Mouse (Mus musculus) heart, adult 11 months (tissue): Measurements from ENCODE around the gene Pet117.
"Not testable (repeated sequence)": the region's sequence is repeated elsewhere in the genome, so short reads cannot be mapped to it uniquely, and the experiment has no call there.

Experiments
- DNase-seq: peaks from one replicate; pipeline ENCODE4 v3.0.0; 2022

Gene Pet117

DNA sequence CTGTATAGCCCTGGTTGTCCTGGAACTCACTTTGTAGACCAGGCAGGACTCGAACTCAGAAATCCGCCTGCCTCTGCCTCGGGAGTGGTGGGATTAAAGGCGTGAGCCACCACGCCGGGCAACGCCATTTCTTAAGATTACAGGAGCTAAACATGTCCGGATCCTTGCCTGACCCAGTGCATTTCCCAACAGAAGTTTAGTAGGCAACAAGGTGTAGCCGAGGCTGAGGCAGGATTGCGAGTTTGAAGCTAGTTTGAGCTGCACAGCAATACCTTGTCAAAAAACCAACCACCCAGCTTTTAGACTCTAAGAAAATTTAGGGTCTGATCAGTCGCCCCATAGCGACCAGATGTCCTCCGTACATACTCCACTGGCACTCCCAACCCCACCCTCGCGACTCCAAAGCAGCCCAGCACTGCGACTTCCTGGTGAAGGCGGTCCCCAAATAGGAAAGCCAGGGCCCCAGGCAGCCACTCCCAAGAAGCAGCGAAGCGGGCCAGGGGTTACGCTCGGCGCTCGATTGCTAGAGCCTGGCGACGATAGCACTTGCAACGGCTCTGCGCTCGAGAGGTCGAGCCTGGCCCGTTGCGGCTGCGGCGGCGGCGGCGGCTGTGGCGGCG, at the start of gene Pet117, which contains the start of gene Kat14:
TSS of gene Pet117 (plus strand) at position 597 of the 620 bp plus-strand sequence.
TSS of gene Kat14 (plus strand) at position 584 of the 620 bp plus-strand sequence.
- DNase-seq = peak; percentile 100

GRCm38 (mm10) chr2:144324218-144324617, 44.6 kb upstream of the Pet117 start:
- no peak for DNase-seq

GRCm38 (mm10) chr2:144329451-144329850, 39.3 kb upstream of the Pet117 start:
- DNase-seq = no peak

DNA sequence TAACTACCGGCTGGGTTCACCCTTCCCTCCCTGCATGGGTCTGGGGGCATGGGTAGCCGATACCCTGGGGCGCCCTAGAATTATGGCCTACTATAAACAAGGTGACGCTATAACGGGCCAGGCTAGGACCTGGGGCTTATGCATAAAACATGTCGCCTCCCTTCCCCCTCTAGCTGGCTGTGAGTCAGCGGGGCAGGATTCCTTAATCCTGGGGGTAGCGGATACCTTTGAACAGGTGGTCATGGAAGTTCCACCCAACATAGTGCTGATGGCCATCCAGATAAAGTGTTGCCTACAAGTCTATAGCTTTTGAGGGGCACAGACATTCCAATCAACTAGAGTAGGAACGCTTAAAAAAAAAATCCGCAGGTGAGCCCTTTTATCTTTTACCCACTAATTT, 38.9 kb upstream of the Pet117 start:
- DNase-seq = no peak

DNA sequence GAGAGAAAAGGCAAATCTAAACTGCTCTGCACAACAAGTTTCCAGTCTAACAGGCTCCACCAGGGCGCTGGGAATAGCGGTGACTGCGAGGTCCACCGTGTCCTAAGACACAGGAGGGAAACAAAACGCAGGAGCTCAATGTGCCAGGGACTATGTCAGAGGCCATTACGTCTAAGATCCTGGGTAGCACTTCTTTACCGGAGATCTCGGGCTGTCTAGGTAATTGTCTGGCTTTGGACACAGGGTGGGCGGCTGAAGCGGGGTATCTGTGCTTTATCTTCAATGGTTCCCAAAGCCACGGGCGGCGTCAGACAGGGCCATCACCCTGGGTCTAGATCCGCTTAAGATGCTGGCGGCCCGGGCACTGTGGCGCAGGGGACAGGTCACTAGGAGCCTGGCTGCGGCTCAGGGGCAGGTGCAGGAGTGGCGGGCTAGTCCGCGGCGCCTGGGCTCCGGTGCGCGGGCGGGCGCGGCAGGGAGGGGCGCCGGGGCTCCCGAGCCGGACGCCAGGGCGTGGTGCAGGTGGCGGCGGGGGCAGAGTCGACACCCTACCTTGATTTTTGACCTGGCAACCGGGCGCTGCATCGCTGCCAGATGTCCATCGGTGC, 38.3 kb upstream of the Pet117 start:
- DNase-seq = no peak

GRCm38 (mm10) chr2:144330960-144331371, 37.8 kb upstream of the Pet117 start:
- DNase-seq = no peak

DNA sequence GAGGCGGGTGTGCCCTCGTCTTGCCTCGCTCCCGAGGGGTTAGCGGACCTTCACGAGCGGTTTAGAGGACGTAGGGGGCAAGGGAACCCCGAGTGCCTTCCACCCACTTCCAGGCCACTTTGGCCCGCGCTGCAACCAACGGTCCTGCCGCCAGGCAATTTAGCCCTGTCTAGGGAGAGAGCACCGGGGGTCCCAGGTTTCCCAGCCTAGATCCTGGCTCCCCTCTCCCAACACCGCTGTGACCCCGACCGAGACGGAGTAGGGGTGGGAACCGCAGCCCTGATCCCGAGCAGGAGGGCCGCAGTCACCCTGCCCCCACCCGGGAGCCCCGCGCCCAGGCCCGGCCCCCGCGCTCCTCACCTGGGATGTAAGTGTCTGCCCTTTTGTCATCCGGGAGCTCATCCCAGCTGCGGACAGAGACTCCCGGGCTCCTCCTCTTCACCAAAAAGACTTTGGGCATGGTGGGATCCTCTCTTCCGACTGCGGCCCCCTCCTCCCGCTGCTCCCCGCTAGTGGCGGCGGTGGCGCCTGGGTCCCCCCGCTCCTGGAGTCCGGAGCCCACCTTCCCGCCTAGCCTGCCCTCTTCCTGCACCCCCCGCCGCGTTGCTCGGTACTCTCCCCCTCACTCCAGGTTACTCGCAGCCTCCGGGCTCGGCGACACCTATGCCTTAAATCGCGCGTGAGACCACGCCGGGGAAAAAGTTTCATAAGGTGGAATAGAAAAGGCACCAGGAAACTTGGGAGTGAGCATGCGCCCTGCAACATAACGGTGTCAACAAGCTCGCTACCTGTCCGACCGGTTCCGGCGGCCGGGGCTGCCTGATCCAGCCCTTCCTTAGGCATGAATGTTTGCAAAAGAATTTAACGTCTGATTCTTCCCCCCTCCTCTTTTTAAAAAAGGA, 37.1 kb upstream of the Pet117 start, which contains the start of gene Ovol2:
TSS of gene Ovol2 (minus strand) at position 746 of the 902 bp plus-strand sequence.
- no peak for DNase-seq

- DNase-seq = no peak
Observed at GRCm38 (mm10) chr2:144332486-144332885, 36.3 kb upstream of the Pet117 start.

DNA sequence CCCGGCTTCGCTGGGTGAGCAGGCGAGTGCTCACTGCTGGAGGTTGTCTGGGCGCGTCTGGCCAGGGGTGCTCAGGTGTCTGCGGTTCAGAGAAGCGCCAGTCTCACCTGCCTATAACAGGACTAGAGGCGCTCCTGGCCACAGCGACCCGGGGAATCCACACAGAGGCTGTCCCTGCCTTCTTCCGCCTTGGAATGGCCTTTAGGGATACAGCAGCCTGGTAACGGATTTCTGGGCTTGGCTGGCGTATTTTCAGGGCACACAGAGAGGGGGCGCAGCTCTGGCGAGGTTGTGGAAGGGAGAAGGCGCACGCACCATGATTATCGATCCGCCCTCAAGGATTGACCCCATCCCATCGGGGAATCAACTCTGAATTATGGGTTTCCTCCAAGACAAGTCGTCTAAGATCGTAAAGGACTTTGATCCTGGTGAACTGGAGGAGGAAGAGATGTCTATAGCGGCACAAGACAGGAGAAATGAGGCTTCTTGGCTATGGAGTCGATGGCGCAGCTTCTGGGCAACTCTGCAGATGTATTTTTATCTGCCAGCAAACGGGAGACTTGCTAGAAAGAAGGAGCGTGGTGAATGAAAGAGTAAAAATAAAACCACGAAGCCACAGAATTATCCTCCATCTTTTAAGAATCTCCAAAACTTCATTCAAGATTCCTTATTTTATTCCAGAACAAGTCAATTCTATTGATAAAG, 35.5 kb upstream of the Pet117 start:
- DNase-seq = no peak

- DNase-seq = no peak
Observed at GRCm38 (mm10) chr2:144337230-144337629, 31.6 kb upstream of the Pet117 start.

- DNase-seq = peak; percentile 90
Observed at GRCm38 (mm10) chr2:144337701-144338100, 31.1 kb upstream of the Pet117 start.

DNA sequence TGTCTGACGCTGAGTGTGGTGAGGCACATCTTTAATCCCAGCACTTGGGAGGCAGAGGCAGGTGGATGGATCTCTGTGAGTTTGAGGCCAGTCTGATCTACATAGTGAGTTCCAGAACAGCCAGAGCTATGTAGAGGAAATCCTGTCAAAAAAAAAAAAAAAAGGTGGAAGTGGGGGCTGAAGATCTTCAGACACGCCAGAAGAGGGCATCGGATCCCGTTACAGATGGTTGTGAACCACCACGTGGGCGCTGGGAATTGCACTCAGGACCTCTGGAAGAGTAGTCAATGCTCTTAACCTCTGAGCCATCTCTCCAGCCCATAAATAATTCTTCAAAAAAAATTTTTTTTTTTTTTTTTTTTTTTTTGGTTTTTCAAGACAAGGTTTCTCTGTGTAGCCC, 30.6 kb upstream of the Pet117 start:
- DNase-seq = not testable (repeated sequence)

- DNase-seq = no peak
Observed at GRCm38 (mm10) chr2:144343158-144343557, 25.6 kb upstream of the Pet117 start.

- no peak for DNase-seq
Observed at GRCm38 (mm10) chr2:144348525-144348924, 20.3 kb upstream of the Pet117 start.

DNA sequence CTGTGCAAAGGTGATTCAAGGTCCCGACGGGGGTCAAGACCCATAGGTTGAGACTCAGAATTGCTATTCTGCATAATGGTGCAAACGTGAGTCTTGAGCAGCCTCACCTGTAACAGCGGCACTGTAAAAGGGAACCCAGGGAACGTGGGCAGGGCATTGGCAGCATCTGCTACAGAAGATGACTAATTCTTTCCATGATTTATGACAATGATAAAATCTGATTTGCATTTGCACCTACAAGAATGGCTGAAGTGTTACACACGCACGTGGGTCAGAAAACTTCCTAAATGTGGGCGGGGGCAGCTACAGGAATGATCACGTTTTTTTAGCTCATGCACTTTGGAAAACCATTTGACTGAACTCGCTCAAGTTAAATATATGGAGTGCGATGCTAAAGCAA, 16.0 kb upstream of the Pet117 start:
- peak; percentile 61 for DNase-seq

- no peak for DNase-seq
Observed at GRCm38 (mm10) chr2:144369020-144369421, 225 bp downstream of the Pet117 start.

- no peak for DNase-seq
Observed at GRCm38 (mm10) chr2:144369511-144369910, 715 bp downstream of the Pet117 start.

DNA sequence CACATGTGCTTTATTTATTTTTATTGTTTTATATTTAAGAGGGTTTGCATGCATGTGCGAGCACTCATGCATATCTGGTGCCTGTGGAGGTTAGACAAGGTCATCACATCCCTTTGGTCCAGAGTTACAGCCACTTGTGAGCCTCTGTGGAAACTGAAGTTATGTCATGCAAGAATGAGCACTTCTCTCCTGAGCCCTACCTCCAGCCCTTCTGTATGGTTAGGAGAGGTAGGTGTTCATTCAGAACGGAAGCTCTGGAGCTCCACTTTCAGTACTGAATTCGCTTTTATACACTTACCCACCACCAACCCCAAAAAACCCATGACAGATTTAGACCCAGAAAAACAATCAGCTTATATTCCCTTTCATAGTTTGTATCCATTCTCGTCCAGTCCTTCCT, 2.8 kb downstream of the Pet117 start:
- DNase-seq = no peak

GRCm38 (mm10) chr2:144373063-144373462, 4.3 kb downstream of the Pet117 start:
- DNase-seq = no peak

DNA sequence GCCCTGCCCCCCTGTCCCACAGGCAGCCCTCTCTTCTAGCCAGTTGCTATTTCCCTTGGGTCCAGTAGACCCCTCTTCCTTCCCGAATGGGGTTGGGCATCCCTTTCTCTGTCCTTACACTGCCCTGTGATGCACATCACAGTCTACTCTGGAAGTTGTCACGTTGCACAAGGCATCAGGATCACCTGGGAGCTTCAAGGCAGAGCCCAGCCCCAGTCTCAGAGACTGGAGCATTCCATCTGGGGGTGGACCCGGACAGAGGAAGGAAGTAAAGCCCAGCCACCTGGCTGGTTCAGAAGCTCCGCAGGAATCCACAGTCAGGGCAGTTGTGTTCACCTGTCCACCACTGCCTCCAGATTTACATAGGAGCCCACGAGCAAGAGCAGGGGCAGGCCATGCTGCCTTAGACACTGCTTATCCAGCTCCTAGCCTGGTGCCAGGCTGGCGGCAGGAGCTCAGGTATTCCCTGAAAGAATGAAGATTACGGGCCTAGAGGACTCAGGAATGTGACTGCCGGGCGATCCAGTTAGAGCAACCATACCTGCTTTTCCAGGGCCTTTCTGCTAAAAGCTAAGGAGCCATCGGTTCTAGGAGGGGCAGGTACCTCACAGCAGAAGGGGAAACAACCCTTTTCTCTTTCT, 6.4 kb downstream of the Pet117 start:
- DNase-seq = no peak

- DNase-seq = peak; percentile 78
Observed at GRCm38 (mm10) chr2:144381293-144381692, 12.5 kb downstream of the Pet117 start.

DNA sequence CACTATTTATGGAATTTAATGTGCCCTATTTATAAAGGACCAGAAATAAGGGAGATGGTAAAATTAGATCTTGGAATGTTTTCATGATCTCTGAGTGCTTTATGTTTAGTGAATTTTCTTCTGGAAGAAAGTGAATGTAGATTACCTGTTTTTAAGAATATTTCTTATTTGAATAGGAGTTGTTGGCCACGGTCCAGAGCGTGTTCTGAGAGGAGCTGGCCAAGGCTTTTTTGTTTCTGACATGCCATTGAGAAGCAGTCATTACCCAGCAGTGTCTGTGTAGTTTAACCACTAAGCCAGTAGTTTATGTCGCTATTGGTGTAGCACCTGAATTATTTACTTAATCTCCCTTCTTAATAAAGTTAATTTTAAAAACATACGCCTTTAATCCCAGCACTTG, 12.9 kb downstream of the Pet117 start:
- DNase-seq = no peak
